Mouse (Mus musculus): ENCODE measurements around the gene Orc6.

Orc6 gene

DNA sequence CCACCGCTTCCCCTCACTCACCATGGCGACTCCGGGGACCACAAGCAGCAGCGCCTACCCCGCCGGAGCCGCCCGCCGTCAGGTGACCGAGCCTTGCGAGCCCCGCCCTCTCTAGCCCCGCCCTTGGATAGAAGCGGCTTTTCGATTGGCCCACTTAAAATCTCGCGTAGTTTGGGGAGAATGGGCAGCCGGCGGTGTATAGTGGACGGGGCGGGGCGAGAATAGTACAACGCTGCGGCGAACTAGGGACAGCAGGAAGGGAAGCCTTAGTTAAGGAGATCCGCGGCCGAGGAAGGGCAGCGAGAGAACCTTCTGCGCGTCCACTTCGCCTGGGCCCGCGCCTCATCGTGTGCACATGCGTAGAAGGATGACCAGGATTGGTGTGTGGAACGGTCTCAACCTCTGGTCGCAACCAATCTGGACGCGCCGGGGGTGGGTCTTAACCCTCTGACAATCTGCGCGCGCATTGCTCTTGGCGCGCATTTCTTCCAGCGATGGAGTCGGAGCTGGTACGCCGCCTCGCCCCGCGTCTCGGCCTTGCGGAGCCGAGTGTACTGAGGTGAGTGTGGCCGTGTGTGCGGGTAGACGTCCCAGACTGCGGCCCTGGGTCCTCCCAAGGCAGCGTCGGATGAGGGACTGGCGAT, at the start of gene Orc6, which contains the start of gene Vps35:
Gene Orc6 (plus strand): TSS at position 199 of the 644 bp plus-strand sequence.
Gene Vps35 (minus strand): TSS at position 369 of the 644 bp plus-strand sequence.
- DNase-seq (ENCODE audit: low spot score): peak; percentile 99

DNA sequence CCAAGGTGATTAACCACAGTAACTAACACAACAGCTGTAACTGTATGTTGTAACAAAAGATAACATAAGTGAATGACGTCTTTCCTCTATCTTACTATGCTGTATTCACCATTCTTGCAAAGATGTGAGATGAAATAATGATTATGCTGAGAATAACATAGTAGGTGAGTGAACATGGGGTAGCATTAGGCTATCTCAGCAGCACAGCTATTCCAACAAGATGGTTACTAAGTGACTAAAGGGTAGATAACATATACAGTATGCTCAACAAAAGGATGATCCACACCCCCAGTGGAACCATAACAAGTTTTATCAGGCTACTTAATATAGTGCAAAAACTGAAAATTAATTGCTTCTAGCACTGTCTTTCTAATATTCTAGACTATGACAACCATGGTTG, 12.6 kb upstream of the Orc6 start:
- no peak for DNase-seq (ENCODE audit: low spot score)

DNA sequence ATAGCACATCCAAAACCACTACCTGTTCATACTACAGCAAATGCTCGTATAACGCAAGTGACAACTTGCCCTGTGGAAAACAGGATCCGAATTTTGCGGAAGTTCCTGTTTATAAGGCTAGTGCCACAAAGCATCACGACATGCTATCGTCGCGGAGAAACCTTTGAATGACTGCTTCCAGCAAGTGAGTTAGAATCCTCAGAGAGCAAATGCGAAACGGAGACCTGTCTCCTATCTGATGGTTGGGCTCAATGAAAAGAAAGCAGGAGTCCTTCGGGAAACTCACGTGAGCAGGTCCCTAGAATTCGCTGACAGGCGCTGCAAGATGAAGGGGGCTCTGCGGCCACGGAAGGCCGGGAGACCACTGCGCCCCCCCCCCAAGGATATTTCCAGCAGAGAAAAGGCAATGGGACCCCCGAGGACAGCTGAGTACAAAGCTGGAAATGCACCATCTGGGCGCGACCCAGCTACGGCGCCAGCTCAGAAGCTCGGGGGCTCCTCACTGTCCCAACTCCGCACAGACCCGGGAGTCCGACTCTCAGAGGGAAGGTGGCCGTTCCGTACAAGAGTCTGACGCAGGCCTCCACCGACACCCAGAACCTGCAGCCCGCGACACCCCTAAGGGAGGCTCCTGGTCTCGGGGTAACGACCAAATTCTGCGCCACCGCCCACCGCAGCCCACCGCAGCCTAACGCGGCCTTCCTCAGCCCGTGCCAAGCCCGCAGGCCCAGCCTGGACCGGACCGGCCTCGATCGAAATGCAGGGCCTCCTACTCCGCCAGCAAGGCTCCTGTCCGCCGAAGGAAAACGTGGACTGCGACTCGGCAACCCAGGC, 615 bp upstream of the Orc6 start:
- DNase-seq (ENCODE audit: low spot score): no peak

DNA sequence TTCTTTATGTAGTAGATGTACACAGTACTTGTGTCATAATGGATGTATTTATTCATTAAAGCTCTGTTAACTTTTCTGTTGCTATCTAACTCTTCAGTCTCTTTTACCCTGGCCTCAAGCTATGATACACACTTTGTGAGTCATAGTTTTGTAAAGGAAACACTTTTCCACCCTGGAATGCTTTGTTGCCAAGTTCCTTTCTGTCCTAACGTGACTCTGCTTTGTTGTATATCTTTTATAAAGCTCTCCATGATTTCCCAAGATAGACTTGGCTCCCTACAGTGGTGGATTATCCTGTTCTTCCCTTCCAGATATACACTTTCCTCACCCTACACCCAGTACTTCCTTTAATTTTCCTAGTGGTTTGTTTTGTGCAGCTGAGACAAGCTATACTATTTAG, 2.5 kb downstream of the Orc6 start:
- no peak for DNase-seq (ENCODE audit: low spot score)

DNA sequence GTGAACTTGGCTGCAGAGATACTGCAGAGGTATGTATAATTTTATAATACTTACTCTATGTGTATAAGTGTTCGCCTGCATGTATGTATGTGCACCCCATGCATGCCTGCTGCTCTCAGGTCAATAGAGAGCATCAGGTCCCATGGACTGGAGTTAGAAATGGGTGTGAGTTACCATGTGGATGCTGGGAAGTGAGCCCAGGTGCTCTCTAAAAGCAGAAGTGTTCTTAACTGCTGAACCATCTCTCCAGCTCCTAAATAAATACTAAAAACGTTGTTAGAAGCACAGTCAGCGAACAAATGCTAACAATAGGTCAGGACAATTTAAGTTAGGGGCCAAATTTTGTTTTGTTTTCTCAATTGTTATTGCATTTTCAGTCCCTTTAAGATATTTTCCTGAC, 3.5 kb downstream of the Orc6 start:
- no peak for DNase-seq (ENCODE audit: low spot score)

DNA sequence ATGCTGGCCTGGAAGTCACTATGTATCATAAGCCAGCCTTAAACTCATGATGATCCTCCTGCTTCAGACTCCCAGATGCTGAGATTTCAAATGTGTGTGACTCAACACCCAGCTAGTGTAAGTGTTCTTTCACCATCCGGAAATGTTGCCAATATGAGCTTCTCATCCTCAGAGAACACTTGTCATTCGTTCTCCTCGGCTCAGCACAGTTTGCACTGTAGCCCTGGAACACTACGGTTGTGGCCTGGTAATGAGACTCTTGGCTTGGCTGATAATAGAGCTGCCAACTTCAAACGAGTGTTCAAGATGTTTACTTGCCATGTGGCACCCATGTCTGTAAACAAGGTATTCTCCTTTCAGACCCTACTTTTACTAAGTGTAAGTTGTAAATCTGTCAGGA, 4.1 kb downstream of the Orc6 start:
- DNase-seq (ENCODE audit: low spot score): no peak

DNA sequence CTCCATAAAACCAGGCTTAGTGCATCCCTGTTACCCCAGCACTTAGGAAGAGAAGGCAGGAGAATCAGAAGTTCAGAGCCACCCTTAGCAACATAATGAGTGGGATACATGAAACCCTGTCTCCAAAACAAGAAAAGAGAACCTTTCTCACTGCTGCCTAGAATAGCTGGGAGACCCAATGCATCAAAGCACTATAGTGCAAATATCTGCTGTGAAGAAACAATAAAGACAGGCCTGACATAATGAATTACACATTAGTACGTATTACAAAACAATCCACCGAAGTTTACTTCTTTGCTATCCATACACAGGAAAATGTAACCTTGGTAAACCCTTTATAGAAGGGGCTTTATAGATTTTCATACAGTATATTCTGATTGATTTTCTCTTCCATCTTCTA, 9.1 kb downstream of the Orc6 start:
- DNase-seq (ENCODE audit: low spot score): no peak

DNA sequence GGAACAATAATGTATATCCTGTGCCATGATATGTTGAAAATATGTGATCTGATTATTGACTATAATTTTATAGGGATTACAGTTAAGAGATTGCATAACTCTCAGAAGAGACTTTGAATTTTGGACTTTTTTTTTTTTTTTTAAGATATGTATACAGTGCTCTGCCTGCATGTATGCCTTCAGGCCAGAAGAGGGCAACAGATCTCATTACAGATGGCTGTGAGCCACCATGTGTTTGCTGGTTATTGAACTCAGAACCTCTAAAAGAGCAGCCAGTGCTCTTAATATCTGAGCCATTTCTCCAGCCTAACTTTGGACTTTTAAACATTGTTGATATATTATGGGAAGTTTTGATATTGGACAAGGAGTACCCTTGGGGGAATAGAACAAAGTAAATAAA, 12.3 kb downstream of the Orc6 start:
- DNase-seq (ENCODE audit: low spot score): peak; percentile 35

DNA sequence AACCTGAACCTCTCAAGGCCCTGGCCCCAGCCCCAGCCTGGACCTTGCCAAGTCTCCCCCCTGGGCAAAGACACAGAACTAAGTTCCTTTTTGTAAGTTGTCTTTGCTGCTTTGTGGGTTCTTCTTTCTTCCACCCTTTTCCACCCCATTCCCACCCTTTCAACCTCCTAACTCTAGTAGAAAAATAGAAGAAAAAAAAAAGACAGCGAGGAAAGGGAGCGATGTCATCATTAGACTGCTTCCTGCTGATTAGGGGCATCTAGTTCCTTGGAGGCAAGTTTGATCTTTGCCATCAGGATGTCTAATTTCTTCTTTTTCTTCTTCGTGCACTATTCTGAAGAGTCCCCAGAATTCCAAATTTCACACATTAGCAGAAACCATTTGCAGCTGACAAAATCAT, 13.6 kb downstream of the Orc6 start:
- no peak for DNase-seq (ENCODE audit: low spot score)

DNA sequence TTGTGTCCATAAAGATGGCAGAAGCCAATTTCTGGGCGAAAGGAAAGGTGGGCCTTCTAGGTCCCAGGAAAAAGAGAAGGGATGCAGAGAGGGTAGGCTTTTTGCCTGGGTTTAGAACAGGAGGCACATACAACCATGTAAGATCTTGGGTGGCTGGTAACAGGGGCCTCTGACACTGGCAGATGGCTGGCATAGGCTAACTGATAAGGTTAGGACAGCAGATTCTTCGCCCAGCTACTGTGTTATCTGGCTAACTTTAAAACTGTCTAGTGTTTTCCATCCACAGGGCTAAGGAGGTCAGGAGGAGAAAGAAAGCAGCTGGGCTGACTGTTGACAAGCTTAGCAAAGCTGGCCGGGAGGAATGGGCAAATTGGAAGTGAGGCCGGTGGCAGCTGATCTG, 19.1 kb downstream of the Orc6 start:
- no peak for DNase-seq (ENCODE audit: low spot score)

DNA sequence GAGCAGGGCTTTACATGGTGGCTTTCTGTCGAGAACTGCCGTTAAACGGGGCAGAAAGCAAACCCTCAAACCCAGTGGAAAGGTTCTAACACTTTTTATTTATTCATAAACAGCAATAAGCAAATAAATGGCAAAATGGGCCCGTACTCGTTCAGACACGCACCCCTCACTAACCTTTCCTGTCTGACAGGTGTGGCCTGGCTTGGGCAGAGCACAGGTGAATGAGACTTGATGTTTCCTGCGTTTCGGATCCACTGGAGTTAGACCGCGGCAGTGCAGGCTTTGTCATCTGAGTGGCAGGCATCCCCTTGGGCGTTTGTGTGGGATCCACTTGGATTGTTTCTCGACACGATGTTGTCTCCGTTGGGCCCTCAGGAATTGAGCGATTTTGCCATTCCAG, 22.5 kb downstream of the Orc6 start:
- no peak for DNase-seq (ENCODE audit: low spot score)

DNA sequence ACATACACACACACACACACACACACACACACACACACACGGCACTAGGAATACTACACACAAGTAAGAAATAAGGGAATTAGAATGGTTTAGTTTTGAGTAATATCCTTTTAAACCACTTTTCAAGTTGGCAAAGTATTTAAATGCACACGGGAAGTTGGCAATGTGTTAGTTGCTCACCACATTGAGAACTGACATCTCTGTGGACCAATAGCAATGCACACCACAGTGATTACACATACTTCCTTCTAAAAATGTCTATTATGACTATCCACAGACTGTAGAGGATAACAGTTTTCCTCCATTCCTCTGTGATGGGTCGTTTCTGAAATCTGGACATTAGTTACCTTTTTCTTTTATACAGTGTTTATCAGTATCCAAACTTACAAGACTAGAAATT, 23.7 kb downstream of the Orc6 start:
- no peak for DNase-seq (ENCODE audit: low spot score)

DNA sequence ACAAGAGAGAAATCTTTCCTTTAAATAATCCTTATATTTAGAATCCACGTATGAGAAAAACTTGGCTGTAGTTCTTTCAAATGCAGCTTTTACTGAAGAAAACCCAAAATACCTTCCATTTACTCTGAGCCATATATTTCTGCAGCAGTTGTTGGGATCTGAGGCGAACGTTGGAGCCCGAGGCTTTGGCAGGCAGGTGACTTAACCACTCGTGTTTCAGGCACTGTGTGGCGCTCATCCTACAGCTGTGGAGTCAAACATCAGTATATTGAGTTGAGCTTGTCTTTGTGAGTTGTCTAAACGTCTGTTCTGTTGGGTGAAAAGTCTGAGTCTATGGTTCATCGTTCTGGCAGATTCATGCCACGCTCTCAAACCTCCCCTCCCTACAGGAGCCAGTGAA, 27.6 kb downstream of the Orc6 start:
- DNase-seq (ENCODE audit: low spot score): no peak

DNA sequence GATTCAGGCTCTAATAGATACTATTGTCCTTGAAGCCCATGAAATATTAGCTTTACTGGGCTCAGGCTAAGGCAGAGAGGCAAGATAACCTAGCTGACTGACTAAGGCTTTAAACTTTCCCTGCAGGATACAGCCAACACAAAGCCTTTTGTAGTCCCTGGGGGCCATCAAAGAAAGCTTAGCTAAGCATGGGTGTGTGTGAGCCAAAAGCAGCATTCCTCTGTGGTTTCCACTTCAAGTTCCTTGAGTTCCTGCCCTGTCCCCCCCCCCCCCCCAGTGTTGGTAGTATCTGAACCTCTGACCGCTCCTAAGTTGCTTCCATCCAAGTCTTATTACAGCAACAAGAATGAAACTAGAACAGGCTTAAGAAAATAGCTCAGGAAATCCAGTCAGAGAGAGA, 30.1 kb downstream of the Orc6 start:
- no peak for DNase-seq (ENCODE audit: low spot score)

DNA sequence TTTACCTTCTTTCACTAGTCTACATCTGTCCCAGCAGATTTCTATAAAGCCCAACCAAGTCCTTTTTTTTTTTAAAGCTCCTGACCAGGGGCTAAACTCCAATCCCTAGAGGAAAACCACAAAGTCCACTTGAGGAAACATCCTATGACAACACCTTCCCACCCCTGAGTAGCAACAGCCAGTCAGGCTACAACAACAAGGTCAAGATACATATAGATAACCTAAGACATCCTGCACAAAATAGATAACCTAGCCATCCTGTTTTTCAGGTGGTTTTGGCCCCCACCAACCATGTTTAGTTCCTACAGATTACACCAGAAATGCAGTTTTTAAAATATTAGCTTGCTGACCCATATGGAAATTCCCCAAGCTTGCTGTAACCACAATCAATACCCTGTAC, 35.7 kb downstream of the Orc6 start:
- DNase-seq (ENCODE audit: low spot score): no peak

DNA sequence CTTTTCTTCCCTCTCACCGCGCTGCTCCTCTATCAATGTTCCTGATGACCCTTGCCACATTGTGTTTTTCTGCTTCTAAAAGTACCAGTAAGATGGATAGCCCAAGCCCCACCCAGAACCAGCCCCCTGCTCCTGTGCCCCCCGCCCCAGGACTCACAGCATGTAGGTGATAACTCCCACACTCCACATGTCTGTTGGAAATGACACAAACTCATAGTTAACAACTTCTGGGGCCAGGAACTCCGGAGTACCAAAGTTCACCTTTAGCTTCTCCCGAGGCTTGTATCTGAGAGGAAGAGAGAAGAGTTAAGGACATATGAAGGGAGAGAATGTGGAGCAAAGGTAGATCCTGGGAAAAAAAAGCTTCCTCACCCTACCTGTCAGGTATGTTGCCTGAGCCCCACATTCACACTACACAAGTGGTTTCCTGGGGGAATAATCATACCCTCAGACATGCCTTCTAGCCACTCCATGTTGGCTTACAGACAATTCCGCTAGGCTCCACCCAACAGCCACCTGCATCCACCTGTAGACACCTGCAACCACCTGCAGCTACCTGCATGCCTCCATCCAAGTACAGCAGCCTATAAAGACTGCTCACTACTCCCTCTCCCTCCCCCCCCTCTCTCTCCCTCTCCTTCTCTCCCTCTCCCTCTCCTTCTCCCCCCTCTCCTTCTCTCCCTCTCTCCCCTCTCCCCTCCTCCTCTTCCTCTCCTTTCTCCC, 36.9 kb downstream of the Orc6 start:
- no peak for DNase-seq (ENCODE audit: low spot score)

DNA sequence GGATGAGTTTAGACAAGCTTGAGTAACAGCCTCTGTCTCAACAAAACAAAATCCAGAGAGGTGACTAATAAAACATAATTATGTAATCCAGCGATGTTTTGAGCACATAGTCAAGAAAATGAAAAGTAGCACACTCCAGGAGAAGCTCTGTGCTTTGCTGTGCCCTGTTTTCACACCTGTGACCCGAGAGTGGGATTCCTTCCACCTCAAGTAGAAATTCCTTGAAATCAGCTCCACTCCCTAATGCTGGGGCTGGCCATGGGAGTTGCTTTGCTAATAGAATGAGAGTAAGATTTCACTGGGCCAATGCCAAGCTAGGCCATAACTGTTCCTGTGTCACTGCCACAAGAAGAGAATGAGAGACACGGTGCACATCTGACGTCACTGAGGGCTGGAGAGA, 38.2 kb downstream of the Orc6 start:
- no peak for DNase-seq (ENCODE audit: low spot score)

DNA sequence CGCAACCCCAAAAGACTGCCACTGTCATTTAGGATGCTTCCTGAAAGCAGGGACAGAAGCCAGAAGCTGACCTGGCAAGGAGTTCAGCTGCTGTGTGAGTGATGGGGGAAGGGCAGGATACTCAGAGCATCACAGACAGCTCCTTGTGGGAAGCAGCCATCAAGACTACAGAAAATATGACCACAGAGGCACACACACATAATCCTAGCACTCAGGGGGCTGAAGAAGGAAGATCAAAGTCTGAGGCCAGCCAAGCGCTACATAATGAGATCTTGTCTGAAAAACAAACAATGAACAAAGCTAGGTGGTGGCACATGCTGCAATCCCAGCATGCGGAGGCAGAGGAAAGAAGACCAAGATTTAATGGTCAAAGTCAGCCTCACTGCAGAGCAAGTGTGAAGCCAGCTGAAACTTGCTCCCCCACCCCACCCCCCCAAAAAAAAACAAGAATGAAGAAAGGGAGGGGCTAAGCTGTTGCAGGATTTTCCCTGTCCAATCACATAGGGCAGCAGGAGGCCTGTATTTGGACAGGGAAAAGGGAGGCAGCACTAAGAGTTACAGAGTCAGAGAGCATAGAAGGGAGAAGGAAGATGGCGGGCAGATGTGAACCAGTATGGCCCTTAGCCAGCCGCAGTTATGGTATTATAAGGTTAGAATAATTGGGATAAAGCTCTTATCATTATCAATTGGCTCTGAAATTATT, 40.6 kb downstream of the Orc6 start:
- peak; percentile 13 for DNase-seq (ENCODE audit: low spot score)

DNA sequence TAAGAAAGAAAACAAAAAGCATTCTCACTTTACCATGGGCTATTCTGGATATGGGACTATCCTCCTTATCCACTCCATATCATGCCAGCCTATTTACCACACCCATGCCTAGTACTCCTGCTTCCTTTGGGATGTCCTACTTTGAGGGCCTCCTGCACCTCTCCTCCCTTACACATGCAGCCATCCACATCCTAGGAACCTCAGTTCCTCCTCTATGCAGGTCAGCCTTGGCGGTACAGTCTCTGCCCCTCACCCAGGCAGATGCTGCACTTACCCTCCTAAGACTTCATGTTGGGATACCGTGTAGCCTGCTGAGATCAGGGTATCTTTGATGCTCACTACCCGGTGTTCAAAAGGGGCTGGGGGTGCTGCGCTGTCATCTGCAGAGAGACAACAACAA, 53.9 kb downstream of the Orc6 start:
- DNase-seq (ENCODE audit: low spot score): no peak
